Mouse (Mus musculus) hindbrain, embryonic 15.5 days (tissue): ENCODE measurements at regions not wholly inside any gene's neighbourhood (a gene's known extent, or its start where the extent isn't known, plus 50 kb on each side); places are given as distances from the start of the nearest gene placed in this dataset.

Experiments used
- ATAC-seq: fragments of 200-750 bp; cut with Nextera tagmentation; 2 replicates; pipeline ENCODE4 v1.8.0; 2017; ENCODE audit warnings: low read depth, moderate number of reproducible peaks, moderate TSS enrichment; ENCODE audit not compliant: low FRiP score
- H3K27ac ChIP-seq: fragments of 300-500 bp; sonication (generic); replicated peaks from 2 replicates; pipeline ENCODE4 v1.5.1; 2015; ENCODE audit warnings: mild to moderate bottlenecking, inconsistent platforms
- H3K27me3 ChIP-seq: fragments of 300-500 bp; sonication (generic); 2 replicates; pipeline ENCODE4 v1.6.1; 2015; ENCODE audit warnings: control low read depth, inconsistent platforms
- H3K36me3 ChIP-seq: fragments of 300-500 bp; sonication (generic); 2 replicates; pipeline ENCODE4 v1.6.1; 2015; ENCODE audit warnings: control low read depth, inconsistent platforms
- H3K4me1 ChIP-seq: fragments of 300-500 bp; sonication (generic); replicated peaks from 2 replicates; pipeline ENCODE4 v1.6.1; 2015; ENCODE audit warnings: control low read depth, inconsistent platforms
- H3K4me2 ChIP-seq: fragments of 300-500 bp; sonication (generic); 2 replicates; pipeline ENCODE4 v1.6.1; 2015; ENCODE audit warnings: moderate library complexity, mild to moderate bottlenecking, inconsistent platforms
- H3K4me3 ChIP-seq: fragments of 300-500 bp; sonication (generic); 2 replicates; pipeline ENCODE4 v1.5.1; 2015; ENCODE audit warnings: mild to moderate bottlenecking, inconsistent platforms
- H3K9ac ChIP-seq: fragments of 300-500 bp; sonication (generic); 2 replicates; pipeline ENCODE4 v1.6.1; 2015; ENCODE audit warnings: inconsistent platforms
- H3K9me3 ChIP-seq: fragments of 300-500 bp; sonication (generic); 2 replicates; pipeline ENCODE4 v1.6.1; 2016; ENCODE audit warnings: control low read depth, inconsistent platforms
- WGBS: fragments of 180-500 bp; shearing (Covaris S2); methylation state at CpG from one replicate; pipeline ENCODE4 v1.1.7; 2015; 5-methylcytosine and 5-hydroxymethylcytosine counted together

DNA sequence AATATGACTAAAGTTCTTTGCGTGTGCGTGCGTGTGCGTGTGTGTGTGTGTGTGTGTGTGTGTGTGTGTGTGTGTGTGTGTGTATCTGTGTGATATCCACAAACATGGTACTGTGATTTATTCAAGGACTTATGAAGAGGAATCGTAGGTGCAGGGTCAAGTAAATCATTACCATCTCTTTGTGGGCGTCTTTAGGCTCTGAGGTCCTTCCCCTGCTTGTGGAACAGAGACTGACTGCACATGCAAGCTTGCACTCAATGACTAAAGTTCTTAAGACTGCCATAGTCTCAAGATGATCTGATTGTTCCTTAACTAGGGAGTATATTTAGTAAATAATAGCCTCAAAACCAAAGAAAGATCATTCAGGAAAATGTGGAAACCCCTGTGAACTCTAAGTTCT is 241.1 kb downstream of the Rnf152 start:
- Histone ChIP-seq H3K4me1 (0 out of 2 replicates have a peak, but pooled peaks cover 4% of the 10 kb centered on the region), H3K9ac (no peak overlapping the region), H3K27ac (no peak overlapping the region), H3K4me3 (no peak overlapping the region), H3K36me3 (no peaks in the 10 kb centered on the region), H3K27me3 (no peaks in the 10 kb centered on the region), H3K9me3 (no peaks in the 10 kb centered on the region), H3K4me2 (no peak overlapping the region)
- WGBS, result 80% methylated on average over 6 of the region's 6 CpGs
- ATAC-seq, result no peak

DNA sequence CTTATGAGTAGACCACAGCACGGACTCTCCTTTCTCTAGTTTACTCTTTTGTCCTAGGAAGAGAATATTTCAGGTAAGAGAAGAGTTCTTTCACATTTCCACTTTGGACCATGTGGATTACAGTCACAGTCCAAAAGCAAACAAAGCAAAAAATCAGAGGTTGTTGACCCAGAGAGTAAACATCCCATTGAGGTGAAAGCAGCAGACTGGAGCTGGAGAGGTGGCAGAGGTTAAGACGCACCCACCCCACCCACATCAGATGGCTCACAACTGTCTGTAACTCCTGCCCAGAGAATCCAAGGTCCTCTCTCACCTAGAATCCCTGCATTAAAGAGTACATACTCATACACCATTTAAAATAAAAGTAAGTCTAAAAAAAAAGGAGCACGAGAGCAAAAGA is 241.7 kb downstream of the Rnf152 start:
- Histone ChIP-seq H3K9ac (no peak overlapping the region), H3K4me3 (no peak overlapping the region), H3K36me3 (no peaks in the 10 kb centered on the region), H3K27ac (no peak overlapping the region), H3K4me1 (0 out of 2 replicates have a peak, but pooled peaks cover 4% of the 10 kb centered on the region), H3K9me3 (no peaks in the 10 kb centered on the region), H3K27me3 (no peaks in the 10 kb centered on the region), H3K4me2 (no peak overlapping the region)
- 98% methylated on average over 3 of the region's 3 CpGs for WGBS
- ATAC-seq, result no peak

DNA sequence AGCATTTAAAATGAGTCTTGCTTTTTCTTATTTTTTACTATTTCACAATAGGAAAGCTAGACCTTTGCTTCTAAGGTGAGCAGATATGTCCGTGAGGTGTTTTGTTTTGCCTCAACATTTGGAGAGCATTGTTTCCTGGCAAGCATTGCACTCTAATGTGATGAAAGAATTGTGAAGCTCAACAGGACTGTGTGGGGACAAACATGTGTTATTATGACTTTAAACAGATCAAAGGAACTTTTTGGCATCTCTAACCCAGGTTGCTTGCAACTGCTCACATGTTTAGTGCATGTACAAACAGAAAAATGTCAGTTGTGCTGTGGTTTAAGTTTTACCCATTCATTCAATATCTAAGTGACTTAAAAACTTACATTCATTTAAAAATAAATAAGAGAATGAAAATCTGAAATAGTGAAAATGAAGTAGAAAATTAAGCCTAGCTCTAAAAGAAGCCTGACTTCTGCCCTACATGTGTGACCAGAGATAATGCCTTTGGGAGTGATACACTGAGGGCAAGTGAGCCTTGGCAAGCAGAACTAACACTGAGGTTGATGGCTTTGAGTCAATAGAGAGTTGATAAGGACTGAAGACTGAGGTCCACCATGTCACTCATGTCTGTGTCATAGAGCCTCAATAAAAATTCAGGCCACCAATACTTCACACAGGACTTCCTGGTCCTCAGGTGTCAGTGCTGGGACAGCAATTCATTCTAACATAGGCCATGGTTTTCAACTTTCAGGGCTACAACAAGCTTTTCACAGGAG is 243.6 kb downstream of the Rnf152 start:
- no peak for ATAC-seq
- H3K4me2 ChIP-seq, result no peak overlapping the region
- no peaks in the 10 kb centered on the region for H3K36me3 ChIP-seq
- no peak overlapping the region for H3K27ac ChIP-seq
- WGBS, result 84% methylated on average over 1 of the region's 1 CpGs
- H3K27me3 ChIP-seq, result no peaks in the 10 kb centered on the region
- 0 out of 2 replicates have a peak, but pooled peaks cover 4% of the 10 kb centered on the region for H3K4me1 ChIP-seq
- no peak overlapping the region for H3K4me3 ChIP-seq
- H3K9ac ChIP-seq, result no peak overlapping the region
- H3K9me3 ChIP-seq, result no peaks in the 10 kb centered on the region

DNA sequence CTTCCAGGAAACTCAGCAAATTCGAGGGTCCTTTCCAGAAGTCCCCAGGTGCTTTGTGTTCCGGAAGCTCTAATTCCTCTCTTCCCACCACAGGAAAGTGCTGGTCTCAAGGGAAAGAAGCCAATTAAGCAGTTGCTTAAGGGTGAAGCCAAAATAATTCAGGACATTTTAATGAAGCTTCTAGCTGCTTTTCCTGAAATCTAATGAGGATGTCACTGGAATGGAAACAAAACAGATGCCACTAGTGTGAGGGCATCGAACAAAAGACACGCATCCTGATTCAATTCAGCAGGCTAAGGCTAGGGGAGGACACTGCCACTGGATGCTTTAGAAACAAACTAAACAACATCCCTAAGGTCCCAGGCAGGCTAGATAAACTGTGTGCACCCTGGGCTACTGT is 245.3 kb downstream of the Rnf152 start:
- Histone ChIP-seq H3K9me3 (no peaks in the 10 kb centered on the region), H3K4me2 (no peak overlapping the region), H3K27ac (peak overlapping the region; percentile 26; the same call in 1 of the 2 replicates), H3K4me1 (0 out of 2 replicates have a peak, but pooled peaks cover 4% of the 10 kb centered on the region), H3K9ac (no peak overlapping the region), H3K4me3 (no peak overlapping the region), H3K36me3 (no peaks in the 10 kb centered on the region), H3K27me3 (no peaks in the 10 kb centered on the region)
- 25% methylated on average over 4 of the region's 4 CpGs for WGBS
- ATAC-seq, result no peak; the same call in 1 of the 2 replicates

DNA sequence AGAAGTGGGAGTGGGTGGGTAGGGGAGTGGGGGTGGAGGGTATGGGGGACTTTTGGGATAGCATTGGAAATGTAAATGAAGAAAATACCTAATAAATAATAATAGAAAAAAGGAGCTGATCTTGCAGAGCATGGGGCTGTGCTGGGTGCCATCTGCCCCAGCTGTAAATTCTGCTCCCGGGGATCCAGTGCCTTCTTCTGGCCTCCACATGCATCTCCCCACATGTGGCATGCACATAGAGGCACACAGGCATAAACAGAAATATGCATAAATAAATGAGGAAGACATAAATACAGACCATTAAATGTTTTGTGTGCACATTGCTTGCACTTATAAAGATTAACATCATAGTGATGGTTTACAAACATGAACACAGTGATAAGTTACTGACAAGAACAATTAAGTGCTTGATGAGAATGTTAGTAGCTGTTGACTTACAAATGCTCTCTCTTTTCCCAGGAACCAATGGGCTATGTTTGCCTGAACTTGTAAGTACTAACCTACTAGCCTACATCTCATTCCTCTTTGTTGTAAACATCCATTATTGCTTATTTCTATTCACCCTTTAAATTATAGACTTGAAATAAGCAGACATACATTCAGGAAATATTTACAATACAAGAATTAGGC is 245.8 kb downstream of the Rnf152 start:
- ATAC-seq, result no peak
- no peaks in the 10 kb centered on the region for H3K27me3 ChIP-seq
- H3K27ac ChIP-seq, result no peak overlapping the region
- H3K4me2 ChIP-seq, result no peak overlapping the region
- H3K9me3 ChIP-seq, result no peaks in the 10 kb centered on the region
- H3K9ac ChIP-seq, result no peak overlapping the region
- 71% methylated on average over 1 of the region's 1 CpGs for WGBS
- H3K4me3 ChIP-seq, result no peak overlapping the region
- 0 out of 2 replicates have a peak, but pooled peaks cover 4% of the 10 kb centered on the region for H3K4me1 ChIP-seq
- no peaks in the 10 kb centered on the region for H3K36me3 ChIP-seq

DNA sequence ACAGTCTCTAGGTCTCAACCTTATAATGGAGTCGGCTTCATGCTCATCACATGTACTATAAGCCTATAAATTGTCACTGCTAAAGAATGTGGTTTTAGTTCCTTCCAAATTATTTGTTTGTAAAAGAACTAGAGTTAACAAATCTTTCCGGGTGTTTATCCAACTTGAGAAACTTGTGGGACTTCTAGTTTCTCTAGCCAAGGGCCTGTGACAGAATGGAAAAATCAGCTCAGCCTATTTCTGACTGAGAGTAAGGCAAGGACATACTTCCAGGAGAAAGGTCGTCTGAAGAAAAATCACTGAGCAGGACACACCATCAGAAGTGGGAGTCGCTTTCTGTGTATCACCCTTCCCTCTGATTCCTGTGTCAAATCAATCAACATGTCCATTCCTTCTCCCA is 248.7 kb downstream of the Rnf152 start:
- Histone ChIP-seq H3K4me2 (no peak overlapping the region), H3K36me3 (no peaks in the 10 kb centered on the region), H3K9me3 (no peaks in the 10 kb centered on the region), H3K4me3 (no peak overlapping the region), H3K4me1 (0 out of 2 replicates have a peak, but pooled peaks cover 4% of the 10 kb centered on the region), H3K9ac (no peak overlapping the region), H3K27me3 (no peaks in the 10 kb centered on the region), H3K27ac (no peak overlapping the region)
- ATAC-seq, result no peak
- WGBS, result 82% methylated on average over 4 of the region's 4 CpGs

DNA sequence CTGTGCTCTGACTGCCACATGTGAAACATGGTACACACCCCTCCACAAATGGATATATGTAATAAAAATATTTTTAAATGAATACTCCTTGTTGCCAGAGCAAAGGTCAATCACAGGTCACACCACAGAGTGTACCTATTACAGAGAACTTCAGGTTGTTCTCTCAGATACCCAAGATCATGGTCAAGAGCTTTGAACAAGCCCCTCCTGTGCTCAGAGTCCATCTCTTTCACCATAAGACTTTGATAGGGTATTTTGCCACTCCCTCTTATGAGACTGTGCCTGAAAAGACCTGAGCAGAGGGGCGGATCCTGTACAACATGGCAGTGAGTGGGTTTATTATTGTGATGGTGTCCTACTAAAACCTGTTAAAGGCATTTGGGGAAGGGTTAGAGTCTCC is 249.3 kb downstream of the Rnf152 start:
- H3K4me1 ChIP-seq, result 0 out of 2 replicates have a peak, but pooled peaks cover 4% of the 10 kb centered on the region
- no peak overlapping the region for H3K9ac ChIP-seq
- no peak for ATAC-seq
- H3K4me3 ChIP-seq, result no peak overlapping the region
- H3K36me3 ChIP-seq, result no peaks in the 10 kb centered on the region
- H3K4me2 ChIP-seq, result no peak overlapping the region
- 89% methylated on average over 1 of the region's 1 CpGs for WGBS
- H3K27ac ChIP-seq, result no peak overlapping the region
- no peaks in the 10 kb centered on the region for H3K9me3 ChIP-seq
- no peaks in the 10 kb centered on the region for H3K27me3 ChIP-seq

DNA sequence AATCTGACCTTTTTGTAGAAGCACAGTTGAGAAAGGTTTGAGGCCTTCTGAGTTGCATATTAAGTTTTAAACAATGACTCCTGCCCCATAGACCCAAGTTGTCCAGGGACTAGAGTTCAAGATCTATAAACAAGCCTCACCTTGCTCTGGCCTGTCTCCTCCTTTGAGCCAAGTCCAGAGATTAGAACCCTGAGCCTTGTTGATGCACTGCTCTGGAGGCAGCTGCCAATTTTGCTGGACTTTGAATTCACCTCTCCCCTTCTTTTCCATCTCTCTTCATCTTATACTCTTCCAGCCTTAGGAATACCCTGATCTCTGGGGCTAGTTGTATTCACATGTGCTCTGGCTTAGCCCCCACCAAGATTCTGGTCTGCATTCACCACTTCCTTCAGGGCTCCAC is 251.3 kb downstream of the Rnf152 start:
- Histone ChIP-seq H3K27me3 (no peaks in the 10 kb centered on the region), H3K9me3 (no peaks in the 10 kb centered on the region), H3K9ac (no peak overlapping the region), H3K36me3 (no peaks in the 10 kb centered on the region), H3K27ac (no peak overlapping the region), H3K4me1 (no peaks in the 10 kb centered on the region), H3K4me3 (no peak overlapping the region), H3K4me2 (no peak overlapping the region)
- ATAC-seq, result no peak

DNA sequence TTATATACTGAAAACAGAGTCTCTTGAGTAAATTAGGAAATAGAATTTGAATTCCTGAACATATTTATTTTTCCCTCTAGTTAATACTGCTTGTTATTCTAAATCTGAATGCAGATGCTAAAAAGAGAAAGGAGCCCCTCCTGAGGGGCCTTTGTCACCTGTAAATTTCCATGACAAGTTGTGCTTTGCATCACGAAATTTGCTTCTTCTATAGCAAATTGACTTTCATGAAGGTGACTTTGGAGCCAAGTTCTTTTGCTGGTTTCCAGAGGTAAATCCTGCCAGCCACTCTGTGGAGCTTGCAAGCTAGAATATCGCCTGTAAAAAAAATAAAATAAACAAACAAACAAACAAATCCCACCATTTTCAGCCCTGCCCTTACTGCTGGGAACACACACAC is 261.4 kb downstream of the Rnf152 start:
- H3K9ac ChIP-seq, result no peak overlapping the region
- H3K27ac ChIP-seq, result no peak overlapping the region
- H3K9me3 ChIP-seq, result no peaks in the 10 kb centered on the region
- no peak for ATAC-seq
- no peak overlapping the region for H3K4me3 ChIP-seq
- H3K36me3 ChIP-seq, result no peaks in the 10 kb centered on the region
- H3K27me3 ChIP-seq, result no peaks in the 10 kb centered on the region
- 38% methylated on average over 2 of the region's 2 CpGs for WGBS
- no peaks in the 10 kb centered on the region for H3K4me1 ChIP-seq
- no peak overlapping the region for H3K4me2 ChIP-seq

DNA sequence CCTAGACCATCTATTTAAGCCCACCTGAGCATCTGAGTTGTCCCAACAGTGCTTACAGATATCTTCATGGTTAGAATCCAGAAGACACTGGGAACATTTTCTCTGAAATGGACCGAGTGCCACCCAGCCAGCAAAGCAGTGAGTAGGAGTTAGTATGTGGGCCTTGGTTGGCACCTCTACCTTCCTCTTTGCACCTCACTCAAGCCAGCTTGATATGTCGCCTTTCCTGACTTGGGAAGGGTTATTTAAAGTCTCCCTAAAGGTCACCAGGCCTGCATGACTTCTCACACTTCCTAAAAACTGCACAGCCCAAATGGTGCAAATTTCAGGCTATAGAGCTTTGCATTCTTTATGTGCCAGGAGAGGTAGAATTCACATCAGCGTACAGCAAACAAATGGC is 262.0 kb downstream of the Rnf152 start:
- H3K4me3 ChIP-seq, result no peak overlapping the region
- H3K27me3 ChIP-seq, result no peaks in the 10 kb centered on the region
- ATAC-seq, result no peak
- no peaks in the 10 kb centered on the region for H3K4me1 ChIP-seq
- H3K36me3 ChIP-seq, result no peaks in the 10 kb centered on the region
- no peak overlapping the region for H3K9ac ChIP-seq
- H3K4me2 ChIP-seq, result no peak overlapping the region
- WGBS, result 75% methylated on average over 3 of the region's 3 CpGs
- H3K27ac ChIP-seq, result no peak overlapping the region
- no peaks in the 10 kb centered on the region for H3K9me3 ChIP-seq

DNA sequence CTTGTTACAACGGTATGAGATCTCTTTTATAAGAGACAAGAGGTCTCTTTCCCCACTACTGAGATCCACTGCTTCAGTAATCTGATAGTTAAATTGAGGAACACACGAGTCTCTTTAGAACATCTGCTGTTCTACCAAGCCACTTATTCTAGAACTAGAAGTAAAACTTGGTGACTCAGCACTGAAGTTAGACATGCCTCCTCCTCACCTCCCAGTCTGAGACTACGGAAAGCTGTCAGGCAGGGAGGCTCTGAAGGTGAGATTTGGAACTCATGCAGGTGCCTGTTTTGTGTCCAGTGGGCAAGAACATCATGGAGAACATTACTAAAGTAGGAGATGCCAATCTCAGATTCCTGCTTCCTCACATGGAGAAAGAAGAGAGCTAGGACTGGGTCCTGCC is 262.6 kb downstream of the Rnf152 start:
- Histone ChIP-seq H3K4me2 (no peak overlapping the region), H3K36me3 (no peaks in the 10 kb centered on the region), H3K27ac (no peak overlapping the region), H3K9me3 (no peaks in the 10 kb centered on the region), H3K4me3 (no peak overlapping the region), H3K9ac (no peak overlapping the region), H3K27me3 (no peaks in the 10 kb centered on the region), H3K4me1 (no peaks in the 10 kb centered on the region)
- ATAC-seq, result no peak
- 92% methylated on average over 3 of the region's 3 CpGs for WGBS

DNA sequence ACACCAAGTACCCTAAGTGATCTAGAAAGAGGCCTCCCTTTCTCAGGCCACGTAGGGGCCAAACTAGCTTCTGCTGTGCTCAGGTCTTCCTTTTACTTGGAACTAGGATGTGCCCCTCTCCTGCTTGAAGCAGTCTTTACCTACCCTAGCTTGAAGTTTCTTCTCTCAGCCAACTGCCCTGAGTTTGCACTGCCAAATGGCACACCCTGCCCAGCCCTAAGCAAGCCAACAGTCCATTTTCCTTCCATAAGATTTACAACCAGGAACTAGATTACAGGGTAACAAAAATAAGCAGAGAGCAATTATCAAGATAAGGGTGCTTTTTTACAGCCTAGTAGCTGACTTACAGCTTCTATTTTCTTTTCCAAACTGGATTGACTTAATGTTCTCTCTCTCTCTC is 263.5 kb downstream of the Rnf152 start:
- H3K9ac ChIP-seq, result no peak overlapping the region
- ATAC-seq, result no peak
- no peaks in the 10 kb centered on the region for H3K9me3 ChIP-seq
- no peaks in the 10 kb centered on the region for H3K4me1 ChIP-seq
- H3K4me3 ChIP-seq, result no peak overlapping the region
- 85% methylated on average over 1 of the region's 1 CpGs for WGBS
- H3K36me3 ChIP-seq, result no peaks in the 10 kb centered on the region
- no peak overlapping the region for H3K4me2 ChIP-seq
- no peaks in the 10 kb centered on the region for H3K27me3 ChIP-seq
- H3K27ac ChIP-seq, result no peak overlapping the region
